Mouse (Mus musculus) liver, postnatal 0 days (tissue): ENCODE measurements around the gene Hoxc8.

ENCODE experiments used
- CTCF ChIP-seq: sonication (generic); IDR thresholded peaks from 2 replicates; pipeline ENCODE4 v1.5.1; 2016; ENCODE audit warnings: antibody characterized with exemption, low read depth
- EP300 ChIP-seq: IDR thresholded peaks from 2 replicates; pipeline ENCODE4 v1.6.1; 2016; ENCODE audit warnings: antibody characterized with exemption, low read depth, mild to moderate bottlenecking

DNA sequence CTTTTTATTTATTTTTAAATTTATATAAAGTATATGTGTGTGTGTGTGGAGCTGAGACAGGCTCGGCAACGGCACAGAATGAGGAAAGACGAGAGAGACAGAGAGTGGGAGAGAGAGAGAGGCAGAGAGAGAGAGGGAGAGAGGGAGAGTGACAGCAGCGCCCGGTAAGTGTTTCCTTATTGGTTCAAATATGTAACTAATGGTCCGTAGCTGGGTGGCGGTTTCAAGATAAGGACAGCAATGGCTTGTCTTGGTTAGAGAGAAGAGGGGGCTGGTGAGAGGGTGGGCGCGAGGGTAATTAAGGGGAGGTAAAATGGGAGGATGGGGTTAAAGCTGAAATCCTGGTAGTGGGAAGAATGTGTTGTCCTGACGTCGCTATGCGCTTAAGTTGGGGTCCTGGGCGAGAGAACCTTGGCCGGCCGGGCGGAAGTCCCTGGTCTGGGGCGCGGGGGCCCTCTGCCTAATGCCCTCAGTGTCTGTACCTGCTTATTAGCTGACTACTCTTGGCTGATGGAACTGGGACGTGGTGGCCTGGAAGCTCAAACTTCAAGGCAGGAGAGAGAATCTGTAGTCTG, 8.3 kb downstream of the Hoxc8 start:
- TF ChIP-seq EP300, result no peak
- no peak for TF ChIP-seq CTCF
